Mouse (Mus musculus): ENCODE data around the gene Grap. TPM values are rescaled to one million over a fixed set of nuclear protein-coding genes. Genes with fewer than 3 reads are reported as not detected.
"Not testable (repeated sequence)": the region's sequence is repeated elsewhere in the genome, so short reads cannot be mapped to it uniquely, and the experiment has no call there.

The Grap gene
- total RNA-seq (2021) = 1 to 10 TPM; 4.8 to 6.1 TPM

- DNase-seq (ENCODE audit: extremely low spot score in 1 of 2, low spot score in 1 of 2) = no peak
These were observed at the start of gene Grap for GRCm38 (mm10) chr11:61652686-61653447. Gene Grap, plus strand, starts transcription at chr11:61653265.

DNA sequence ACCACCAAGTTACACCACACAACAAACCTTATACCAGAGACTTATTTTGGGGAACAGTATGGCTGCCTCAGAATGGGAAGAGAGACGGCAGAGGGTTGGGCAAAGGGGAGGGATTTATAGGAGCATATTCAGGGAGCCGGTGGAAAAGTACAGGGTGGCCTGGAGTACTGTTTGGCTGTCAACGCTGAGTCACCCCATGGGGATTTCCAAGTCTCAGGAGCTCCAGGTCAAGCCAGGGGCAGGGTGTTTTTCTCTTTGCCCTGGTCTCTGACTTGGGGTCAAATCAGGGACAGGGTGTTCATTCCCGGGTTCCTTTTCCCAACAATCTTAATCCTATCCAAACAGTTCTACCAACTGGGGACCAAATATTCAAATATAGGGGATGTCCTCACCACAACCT lies 45.0 kb upstream of the Grap start:
- DNase-seq (ENCODE audit: extremely low spot score in 1 of 2, low spot score in 1 of 2) = no peak

DNA sequence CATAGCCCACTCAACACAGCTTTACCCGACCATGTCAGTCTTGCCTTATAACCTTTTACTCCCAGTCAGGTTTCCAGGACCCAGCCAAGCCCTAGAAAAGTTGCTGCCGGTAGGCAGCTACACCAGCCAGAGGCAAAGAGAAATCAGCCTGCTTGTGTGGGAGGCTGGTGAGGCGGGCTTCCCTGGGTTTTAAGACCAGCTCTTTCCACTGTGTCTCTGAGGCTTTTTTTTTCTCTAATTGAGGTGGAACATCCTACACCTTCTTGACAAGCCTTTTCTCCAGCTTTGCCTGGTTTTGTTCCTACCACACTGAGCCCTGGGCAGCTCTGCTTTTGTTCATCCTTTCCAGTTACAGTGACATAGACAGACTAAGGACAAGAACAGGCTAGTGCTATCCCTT lies 41.9 kb upstream of the Grap start:
- DNase-seq (ENCODE audit: extremely low spot score in 1 of 2, low spot score in 1 of 2) = no peak

DNA sequence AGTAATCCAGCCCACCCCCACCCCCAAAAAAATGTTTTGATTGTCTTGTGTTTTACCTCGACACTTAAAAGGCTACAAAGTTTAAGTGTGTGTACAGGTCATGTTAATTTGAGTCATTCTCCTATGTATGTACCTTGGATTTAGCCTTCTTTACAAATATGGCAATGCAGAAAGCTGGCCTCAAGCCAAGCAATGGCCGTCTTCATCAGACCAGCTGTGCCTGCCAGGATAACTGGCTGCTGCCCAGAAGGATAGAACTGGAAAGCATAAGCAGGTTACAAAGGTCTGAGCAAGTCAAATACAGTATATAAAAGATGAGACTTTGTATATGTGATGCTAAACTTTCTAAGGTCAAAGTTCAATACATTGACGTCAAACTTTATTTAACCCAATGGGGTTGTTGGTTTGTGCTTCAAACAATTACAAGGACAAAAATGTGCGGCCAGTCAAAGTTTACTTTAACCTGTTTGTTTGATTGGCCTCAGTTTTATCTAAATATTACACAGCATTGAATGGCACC lies 40.9 kb upstream of the Grap start:
- no peak for DNase-seq (ENCODE audit: extremely low spot score in 1 of 2, low spot score in 1 of 2)

DNA sequence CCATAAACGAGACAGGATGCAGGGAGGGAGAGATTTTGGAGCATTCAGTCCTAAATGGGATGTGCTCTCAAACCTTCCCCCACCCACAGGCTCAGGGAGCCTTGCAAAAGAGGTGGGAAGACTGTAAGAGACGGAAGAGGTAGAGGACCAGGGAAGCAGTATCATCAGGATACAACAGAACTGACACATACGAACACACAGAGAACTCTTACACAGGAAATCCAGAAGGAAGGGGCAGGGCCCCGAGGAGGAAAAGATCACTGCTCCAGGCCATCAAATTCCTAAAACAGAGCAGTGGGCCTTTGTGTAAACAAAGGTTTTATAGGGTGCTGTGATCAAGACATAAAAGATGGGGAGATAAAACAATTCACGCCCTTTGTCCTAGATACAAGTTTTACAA lies 38.7 kb upstream of the Grap start:
- no peak for DNase-seq (ENCODE audit: extremely low spot score in 1 of 2, low spot score in 1 of 2)

DNA sequence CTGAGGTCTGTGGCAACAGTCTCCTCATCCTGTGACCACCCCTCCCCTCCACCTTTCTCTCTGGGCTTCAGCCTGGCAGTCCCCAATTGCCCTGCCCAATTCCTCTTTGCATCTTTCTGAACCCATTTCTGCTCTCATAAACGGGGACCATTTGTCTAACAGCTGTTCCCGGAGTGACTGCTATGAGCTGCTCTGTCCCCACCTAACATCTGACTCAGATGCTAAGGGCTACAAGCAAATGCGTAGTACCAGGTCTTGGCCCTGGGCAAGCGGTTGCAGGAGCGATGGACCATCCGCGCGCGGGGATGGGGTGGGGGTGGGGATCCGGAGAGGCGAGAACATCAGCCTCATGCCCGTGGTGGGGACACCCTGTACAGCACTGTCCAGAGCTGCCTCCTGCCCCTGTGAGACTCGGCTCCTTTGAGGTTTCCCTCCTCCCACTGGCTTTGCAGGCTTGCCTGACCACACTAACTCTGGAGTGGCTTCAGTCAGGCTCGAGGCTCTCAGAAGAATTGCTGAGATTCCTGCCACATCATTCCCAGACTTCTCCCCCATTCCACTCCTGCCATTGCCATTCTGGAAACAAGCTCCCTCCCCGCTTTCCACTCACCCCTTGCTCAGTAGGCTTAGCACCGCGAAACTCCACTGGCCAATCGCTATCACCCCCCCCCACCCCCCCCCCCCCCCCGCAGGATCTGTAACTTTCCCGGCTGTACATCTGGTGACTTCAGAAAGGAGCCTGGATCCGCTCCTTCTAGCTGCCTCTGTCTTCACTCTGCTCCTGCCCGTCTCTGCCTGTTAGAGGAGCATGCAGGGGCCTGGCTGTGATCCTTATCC lies 37.2 kb upstream of the Grap start:
- DNase-seq (ENCODE audit: extremely low spot score in 1 of 2, low spot score in 1 of 2) = no peak

DNA sequence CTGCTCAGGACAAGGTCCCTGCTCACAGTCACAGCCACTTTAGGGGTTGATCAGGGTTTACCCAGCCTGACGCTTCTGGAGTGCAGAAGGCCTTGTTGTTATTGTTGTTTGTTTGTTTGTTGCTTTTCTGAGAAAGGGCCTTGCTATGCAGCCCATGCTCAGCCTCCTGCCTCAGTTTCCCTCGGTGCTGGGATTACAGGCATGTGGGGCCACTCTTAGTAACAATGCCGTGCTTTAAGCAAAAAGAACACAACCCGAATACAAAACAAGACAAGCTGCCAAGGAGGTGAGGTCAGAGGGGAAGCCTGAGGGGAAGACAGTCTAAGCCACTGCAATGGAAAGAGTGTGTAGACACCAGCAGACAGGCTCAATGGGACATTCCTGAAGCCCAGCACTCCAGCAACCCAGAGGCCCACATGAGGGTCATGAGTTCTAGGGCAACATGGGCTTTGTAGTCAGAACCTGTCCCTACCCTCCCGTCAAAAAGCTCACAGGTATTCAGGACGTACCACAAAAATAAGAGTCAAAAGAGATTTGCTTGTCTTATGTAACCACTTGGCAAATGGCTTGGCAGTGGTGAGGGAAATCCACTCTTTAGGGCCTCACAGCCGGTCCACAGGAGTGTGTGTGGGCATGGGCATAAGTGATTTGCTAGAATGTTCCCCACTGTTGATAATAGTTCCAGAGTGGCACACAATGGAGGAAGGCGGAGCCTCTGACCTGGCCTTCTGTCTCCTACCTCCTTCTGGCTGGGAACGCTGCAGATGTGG lies 36.4 kb upstream of the Grap start:
- no peak for DNase-seq (ENCODE audit: extremely low spot score in 1 of 2, low spot score in 1 of 2)

DNA sequence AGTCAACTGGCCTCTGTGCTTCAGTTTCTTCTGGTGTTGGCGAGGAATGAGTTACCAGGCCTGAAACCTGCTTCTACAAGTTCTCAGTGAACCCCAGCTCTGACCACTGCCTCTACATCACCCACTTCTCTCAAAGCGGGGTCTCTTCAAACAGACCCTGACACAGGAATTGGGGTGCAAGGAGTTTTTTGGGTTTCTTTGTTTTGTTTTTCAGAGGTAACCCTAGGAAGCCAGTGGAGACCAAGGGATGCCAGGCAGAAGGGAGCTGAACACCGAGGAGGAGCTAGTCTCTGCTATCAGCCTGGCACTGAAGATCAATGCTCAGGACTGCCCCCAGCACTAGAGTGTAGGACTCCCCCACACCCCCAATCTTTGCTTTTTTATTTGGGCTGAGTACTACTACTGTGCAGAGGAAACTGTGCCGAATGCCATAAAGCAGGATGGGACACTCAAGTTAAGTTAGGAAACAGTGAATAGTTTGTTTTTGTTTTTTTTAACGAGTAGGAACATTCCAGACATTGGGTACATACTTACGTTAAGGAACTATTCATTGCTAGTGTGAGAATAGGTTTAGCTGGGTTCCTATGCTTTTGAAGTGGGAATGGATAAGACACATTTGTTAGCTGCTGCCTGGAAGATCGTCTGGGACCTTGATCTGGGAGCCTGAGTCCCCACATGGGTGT lies 35.6 kb upstream of the Grap start:
- no peak for DNase-seq (ENCODE audit: extremely low spot score in 1 of 2, low spot score in 1 of 2)

DNA sequence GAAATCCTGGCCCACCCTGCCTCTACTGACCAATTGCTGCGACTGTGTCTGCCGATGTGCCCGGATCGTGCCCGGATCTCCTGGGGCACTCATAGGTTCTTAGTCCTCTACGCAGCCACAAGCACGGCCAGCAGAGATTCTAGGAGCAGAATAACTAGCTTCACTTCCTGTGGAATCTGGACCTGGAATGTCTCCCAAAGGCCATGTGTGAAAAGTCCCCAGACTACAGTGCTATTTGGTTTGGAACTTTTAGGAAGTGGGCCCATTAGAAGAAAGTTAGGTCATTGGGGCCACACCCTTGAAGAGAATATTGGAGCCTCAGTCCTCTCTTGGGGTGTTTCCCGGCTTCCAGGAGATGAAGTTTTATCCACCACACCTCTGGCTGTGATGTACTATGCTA lies 34.9 kb upstream of the Grap start:
- no peak for DNase-seq (ENCODE audit: extremely low spot score in 1 of 2, low spot score in 1 of 2)

GRCm38 (mm10) chr11:61618571-61618970 lies 34.5 kb upstream of the Grap start:
- DNase-seq (ENCODE audit: extremely low spot score in 1 of 2, low spot score in 1 of 2) = no peak

GRCm38 (mm10) chr11:61619356-61619755 lies 33.7 kb upstream of the Grap start:
- DNase-seq (ENCODE audit: extremely low spot score in 1 of 2, low spot score in 1 of 2) = no peak

- DNase-seq (ENCODE audit: extremely low spot score in 1 of 2, low spot score in 1 of 2) = peak; percentile 67 to 80
These were observed 33.2 kb upstream of the Grap start for GRCm38 (mm10) chr11:61619791-61620241.

DNA sequence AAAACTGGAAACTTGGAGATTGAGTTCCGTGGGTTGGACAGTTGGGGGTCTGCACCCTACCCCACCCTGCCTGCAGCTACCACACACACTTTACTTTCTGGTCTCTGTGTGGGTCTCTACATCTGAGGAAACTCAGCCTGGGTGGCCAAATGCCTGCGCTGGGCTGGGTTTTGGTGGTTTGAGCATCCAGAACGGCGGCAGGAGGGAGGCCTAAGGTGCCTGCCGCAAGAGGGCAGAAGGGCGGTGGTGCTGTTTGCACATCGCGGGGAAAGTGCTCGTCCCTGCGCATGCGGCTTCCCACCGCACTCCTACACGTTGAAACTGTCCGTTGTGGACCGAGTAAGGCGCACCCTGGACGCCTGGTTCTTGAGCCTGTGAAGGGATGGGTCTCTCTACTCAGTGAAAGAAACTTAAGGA lies 32.8 kb upstream of the Grap start:
- DNase-seq (ENCODE audit: extremely low spot score in 1 of 2, low spot score in 1 of 2) = peak; percentile 67 to 78

GRCm38 (mm10) chr11:61620762-61621161 lies 32.3 kb upstream of the Grap start:
- DNase-seq (ENCODE audit: extremely low spot score in 1 of 2, low spot score in 1 of 2) = no peak

DNA sequence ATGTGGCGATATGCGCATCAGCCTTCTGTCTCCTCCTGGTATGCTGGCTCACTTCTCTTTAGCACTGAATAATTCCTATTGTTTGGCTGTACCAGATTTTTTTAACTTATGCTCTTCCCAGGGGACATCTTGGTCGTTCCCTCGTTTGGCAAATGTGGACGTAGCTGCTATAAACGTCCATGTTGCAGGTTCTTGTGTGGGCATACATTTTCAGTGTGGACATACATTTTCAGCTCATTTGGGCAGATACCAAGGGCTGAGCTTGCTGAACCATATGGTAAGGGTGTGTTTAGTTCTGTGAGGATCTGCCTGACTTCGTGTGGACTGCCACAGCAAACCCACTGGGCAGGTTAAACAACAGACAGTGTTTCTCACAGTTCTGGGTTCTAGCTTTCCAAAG lies 27.9 kb upstream of the Grap start:
- no peak for DNase-seq (ENCODE audit: extremely low spot score in 1 of 2, low spot score in 1 of 2)

GRCm38 (mm10) chr11:61626509-61626908 lies 26.6 kb upstream of the Grap start:
- DNase-seq (ENCODE audit: extremely low spot score in 1 of 2, low spot score in 1 of 2) = no peak

GRCm38 (mm10) chr11:61629621-61630020 lies 23.4 kb upstream of the Grap start:
- DNase-seq (ENCODE audit: extremely low spot score in 1 of 2, low spot score in 1 of 2) = no peak

GRCm38 (mm10) chr11:61636309-61636708 lies 16.8 kb upstream of the Grap start:
- DNase-seq (ENCODE audit: extremely low spot score in 1 of 2, low spot score in 1 of 2) = not testable (repeated sequence)

- no peak for DNase-seq (ENCODE audit: extremely low spot score in 1 of 2, low spot score in 1 of 2)
These were observed 15.7 kb upstream of the Grap start for GRCm38 (mm10) chr11:61637413-61637812.

DNA sequence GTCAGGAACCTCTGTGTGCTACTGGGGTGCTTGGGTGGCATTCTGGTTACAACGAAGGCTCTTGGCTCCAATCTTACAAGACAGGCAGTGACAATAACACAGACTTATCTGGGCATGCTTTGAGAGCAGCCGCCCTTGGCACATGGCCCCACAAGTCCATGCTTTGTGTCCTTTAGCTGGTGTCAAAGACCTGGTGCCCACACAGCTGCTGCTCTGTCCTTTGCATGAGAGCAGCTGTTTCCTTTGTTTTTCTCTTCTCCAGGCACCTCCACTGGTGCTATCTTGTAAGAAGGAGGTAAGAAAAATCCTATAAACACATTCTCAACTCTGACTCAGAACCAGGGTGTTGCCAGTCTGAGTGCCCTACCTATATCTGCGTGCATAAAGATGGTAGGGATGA lies 15.2 kb upstream of the Grap start:
- DNase-seq (ENCODE audit: extremely low spot score in 1 of 2, low spot score in 1 of 2) = no peak
